In genomic region chr15:91304296-91304852, GRCm38 (mm10) we compare ENCODE assay signal across 8 mouse cellular contexts.
DNase-seq lines count a peak whose midpoint lies in the region; ATAC-seq lines count a peak whose summit lies in the region.

No protein-coding gene starts in this region.

- H3K4me3 ChIP-seq in forebrain, embryonic 11.5 days (ENCODE audit: low read depth, low read length): no peak overlapping the region

- H3K27me3 ChIP-seq in forebrain, embryonic 11.5 days (ENCODE audit: control insufficient read depth, insufficient read depth, low read length): no peaks in the 10 kb centered on the region

- no peak overlapping the region for H3K4me2 ChIP-seq in forebrain, embryonic 11.5 days (ENCODE audit: low read depth, low read length, severe bottlenecking)

- peak; percentile 63; the same call in 1 of the 2 replicates for ATAC-seq in forebrain, embryonic 11.5 days (replicated peaks; ENCODE audit: low FRiP score)
- no peak for ATAC-seq in monocyte, adult 5-6 weeks (replicated peaks; ENCODE audit: insufficient number of reproducible peaks, low FRiP score, low TSS enrichment, poor library complexity, severe bottlenecking)

- no peak overlapping the region for H3K27ac ChIP-seq in forebrain, embryonic 11.5 days (ENCODE audit: low read depth, low read length)

- intact Hi-C loops in heart, postnatal 14 days (cut with DNase I): loop anchor here (5.0 to 10.0 kb wide), 4 partner anchors 140 to 448 kb away; no protein-coding TSS in a partner anchor
- intact Hi-C loops in heart, postnatal 25 days (cut with DNase I): loop anchor here (5.0 to 10.0 kb wide), 4 partner anchors 140 to 453 kb away; no protein-coding TSS in a partner anchor

- no peaks in the 10 kb centered on the region for H3K4me1 ChIP-seq in forebrain, embryonic 11.5 days (replicated peaks; ENCODE audit: control insufficient read depth, insufficient read depth, low read length)

- no peak overlapping the region for H3K9ac ChIP-seq in forebrain, embryonic 11.5 days (ENCODE audit: low read length)

- no peaks in the 10 kb centered on the region for H3K9me3 ChIP-seq in forebrain, embryonic 11.5 days (ENCODE audit: control insufficient read depth, low read length)

- DNase-seq in heart, postnatal 14 days: peak; percentile 28 to 59
- no peak for DNase-seq in heart, postnatal 25 days (ENCODE audit: low spot score)
- DNase-seq in urinary bladder, postnatal 25 days (ENCODE audit: low spot score): peak; percentile 30
- DNase-seq in urinary bladder, postnatal 10 days (ENCODE audit: low spot score): no peak
- peak; percentile 74 for DNase-seq in forebrain, embryonic 11.5 days (ENCODE audit: low spot score)
- peak; percentile 48 to 63 for DNase-seq in layer of hippocampus, postnatal 10 days (ENCODE audit: low spot score in 2 of 2)
- peak; percentile 3 for DNase-seq in naive thymus-derived CD4-positive, alpha-beta T cell, adult 2 months (ENCODE audit: low read depth)

- WGBS in forebrain, embryonic 11.5 days: 46% methylated on average over 7 of the region's 7 CpGs

- no peaks in the 10 kb centered on the region for H3K36me3 ChIP-seq in forebrain, embryonic 11.5 days (ENCODE audit: control insufficient read depth, insufficient read depth, low read length)

Comparison
In these comparisons a context has a peak if more than half of its experiments do, and no peak if none do; other contexts are left out.
1. DNase-seq: peak in heart, postnatal 14 days (2 of 2), urinary bladder, postnatal 25 days (single experiment), forebrain, embryonic 11.5 days (single experiment), layer of hippocampus, postnatal 10 days (2 of 2) and naive thymus-derived CD4-positive, alpha-beta T cell, adult 2 months (single experiment); none in heart, postnatal 25 days (single experiment) and urinary bladder, postnatal 10 days (single experiment).